Mouse (Mus musculus) common myeloid progenitor, adult 5-6 weeks (primary cell): ENCODE results near the gene Gm42372. TPM values are rescaled to one million over a fixed set of nuclear protein-coding genes. Genes with fewer than 3 reads are reported as not detected.

ENCODE experiments used
- ATAC-seq: replicated peaks from 2 replicates; pipeline ENCODE4 v1.8.0; 2016; ENCODE audit warnings: low read depth, mild to moderate bottlenecking, moderate TSS enrichment, inconsistent platforms; ENCODE audit not compliant: poor library complexity, severe bottlenecking
- total RNA-seq: library from RNA; stranded (forward); fragments of 200-1000, 187-1606 nt; gene quantifications from 2 replicates; pipeline ENCODE4 v1.2.3, GENCODE M21; 2017

Gm42372 gene
- total RNA-seq, 1 experiment from 2014 or later, result 0.37 TPM

- ATAC-seq, result peak; percentile 52
Measured at GRCm38 (mm10) chr7:17026710-17027587, 44.1 kb downstream of the Gm42372 start.

GRCm38 (mm10) chr7:17027588-17028343 lies 44.9 kb downstream of the Gm42372 start, which contains the start of gene Ppp5c:
TSS of gene Ppp5c (minus strand) at chr7:17027924.
- ATAC-seq, result peak; percentile 57

- no peak for ATAC-seq
Measured at GRCm38 (mm10) chr7:17028923-17029322, 46.0 kb downstream of the Gm42372 start.

GRCm38 (mm10) chr7:17030239-17030638 lies 47.4 kb downstream of the Gm42372 start:
- ATAC-seq, result no peak

Other genes with a start within 250 kb of the Gm42372 start
- gene Ap2s1, start 244.7 kb upstream of the Gm42372 start, total RNA-seq, result 70.4 and 72.4 TPM in 2 replicates
- gene Slc1a5, start 201.7 kb upstream of the Gm42372 start, total RNA-seq, result 30.6 and 51.4 TPM in 2 replicates
- 50.2 and 51.1 TPM in 2 replicates for gene Strn4, start 167.2 kb upstream of the Gm42372 start, total RNA-seq
- gene Fkrp, start 166.4 kb upstream of the Gm42372 start, total RNA-seq, result 9.1 and 11.4 TPM in 2 replicates
- 7.0 and 12.9 TPM in 2 replicates for gene Prkd2, start 140.2 kb upstream of the Gm42372 start, total RNA-seq
- gene Dact3, start 107.8 kb upstream of the Gm42372 start, total RNA-seq, result 0.14 and 1.1 TPM in 2 replicates
- gene Gng8, start 91.3 kb upstream of the Gm42372 start, total RNA-seq, result 3.1 TPM in 1 of 2 replicates, not detected in the other
- gene Ptgir, start 76.6 kb upstream of the Gm42372 start, total RNA-seq, result 0.10 and 0.73 TPM in 2 replicates
- 512 and 545 TPM in 2 replicates for gene Calm3, start 59.0 kb upstream of the Gm42372 start, total RNA-seq
- gene Pnmal2, start 38.4 kb upstream of the Gm42372 start, total RNA-seq, result not detected in 2 replicates
- gene Pnmal1, start 23.4 kb upstream of the Gm42372 start, total RNA-seq, result 0.09 TPM in 1 of 2 replicates, not detected in the other
- 6.5 and 8.2 TPM in 2 replicates for gene Ccdc8, start 9.6 kb downstream of the Gm42372 start, total RNA-seq
- 75.0 and 99.0 TPM in 2 replicates for gene Ppp5c, start 44.8 kb downstream of the Gm42372 start, total RNA-seq
- 0.82 and 2.2 TPM in 2 replicates for gene Hif3a, start 79.3 kb downstream of the Gm42372 start, total RNA-seq
- 1.0 TPM in 1 of 2 replicates, not detected in the other for gene Psg16, start 91.0 kb downstream of the Gm42372 start, total RNA-seq
- gene Ceacam3, start 167.2 kb downstream of the Gm42372 start, total RNA-seq, result not detected in 2 replicates
- not detected in 2 replicates for gene Psg29, start 220.4 kb downstream of the Gm42372 start, total RNA-seq